Mouse (Mus musculus) layer of hippocampus, postnatal 14 days (tissue): ENCODE results near the gene Stat1. TPM values are rescaled to one million over a fixed set of nuclear protein-coding genes. Genes with fewer than 3 reads are reported as not detected.

ENCODE experiments used
- DNase-seq, 2 experiments: peaks; one replicate each; pipeline ENCODE4 v3.0.0; 2021 to 2022; ENCODE audit warnings: low spot score in 2 of 2, mixed read lengths in 1 of 2
- long read RNA-seq, 2 experiments: library from polyadenylated mRNA; stranded (forward); transcript quantifications; one replicate each; pipeline ENCODE4 v2.0.0; 2021
- total RNA-seq, 2 experiments: library from RNA; stranded (reverse); gene quantifications; 2 replicates each; pipeline ENCODE4 v1.2.3; 2021

The Stat1 gene
- total RNA-seq, result 10 to 100 TPM; 15.8 to 17.9 TPM
- long read RNA-seq, experiment 1, full-length matches to known transcripts, result 6 of 10 reads
- long read RNA-seq, experiment 1, partial matches to known transcripts, result 4 of 10 reads
- long read RNA-seq, experiment 1, other reads (novel, unspliced or antisense), result 0 of 10 reads
- long read RNA-seq, experiment 2, full-length matches to known transcripts, result 8 of 11 reads
- long read RNA-seq, experiment 2, partial matches to known transcripts, result 1 of 11 reads
- long read RNA-seq, experiment 2, other reads (novel, unspliced or antisense), result 2 of 11 reads

DNA sequence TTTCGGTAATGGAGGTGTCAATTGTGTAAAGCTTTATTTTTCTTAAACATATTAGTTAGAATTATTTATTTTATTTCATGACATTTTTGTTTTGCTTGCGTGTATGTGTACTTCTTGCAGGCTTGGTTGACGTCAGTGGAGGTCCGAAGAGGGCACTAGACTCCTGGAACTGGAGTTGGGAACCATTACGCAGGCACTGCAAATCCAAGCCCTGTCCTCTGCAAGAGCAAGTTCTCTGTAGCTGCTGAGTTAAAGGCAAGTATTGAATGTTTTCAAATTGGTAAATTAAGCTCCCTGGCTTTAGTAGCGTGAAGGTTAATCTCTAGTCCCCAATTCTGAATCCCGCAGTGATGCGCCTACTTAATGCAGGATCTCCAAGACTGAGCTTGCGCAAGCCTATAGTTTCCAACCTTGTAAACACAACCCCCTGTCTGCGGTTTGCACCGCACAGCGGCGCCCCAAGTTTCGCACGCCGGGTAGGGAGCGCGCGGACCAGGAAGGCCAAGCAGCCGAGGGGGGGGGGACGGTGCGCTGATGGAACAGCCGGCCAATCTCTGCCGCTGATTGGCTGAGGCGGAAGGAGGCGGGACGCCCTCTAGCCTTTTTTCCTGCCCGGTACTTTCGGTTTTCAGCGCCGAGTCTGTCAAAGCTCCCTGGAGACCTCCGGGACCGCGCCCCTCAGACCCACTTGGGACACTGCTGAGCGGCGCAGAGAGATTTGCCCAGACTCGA, at the start of gene Stat1:
Stat1 (plus strand) TSS at position 581 of the 732 bp plus-strand sequence.
- peak; percentile 74 to 78 for DNase-seq

DNA sequence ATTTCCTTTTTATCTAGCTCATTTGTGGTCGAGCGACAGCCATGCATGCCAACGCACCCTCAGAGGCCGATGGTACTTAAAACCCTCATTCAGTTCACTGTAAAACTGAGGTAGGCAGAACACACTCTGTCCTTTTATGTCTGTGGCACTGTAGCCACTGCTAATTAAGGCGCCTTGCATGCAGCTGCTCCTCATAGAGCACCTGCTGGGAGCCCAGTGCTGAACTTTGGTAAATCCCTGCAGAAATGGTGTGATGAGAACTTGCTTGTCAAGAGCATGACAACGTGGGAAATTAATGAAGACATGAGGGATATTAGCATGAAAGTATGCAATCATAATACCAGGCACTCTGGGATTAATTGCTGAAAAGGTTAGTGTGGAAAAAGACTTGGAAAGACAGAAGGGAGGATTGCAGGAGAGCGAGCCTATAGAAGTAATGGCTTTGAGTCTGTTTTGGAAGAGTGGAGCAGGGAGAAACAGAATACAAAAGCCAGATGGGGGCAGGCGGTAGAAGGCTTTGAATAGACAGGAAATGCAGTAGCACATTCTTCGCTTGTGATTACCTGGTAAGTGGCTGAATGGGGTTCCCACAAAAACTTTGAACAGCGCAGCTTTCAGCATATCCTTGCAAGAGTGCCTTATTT, 39.4 kb upstream of the Stat1 start:
- no peak for DNase-seq

DNA sequence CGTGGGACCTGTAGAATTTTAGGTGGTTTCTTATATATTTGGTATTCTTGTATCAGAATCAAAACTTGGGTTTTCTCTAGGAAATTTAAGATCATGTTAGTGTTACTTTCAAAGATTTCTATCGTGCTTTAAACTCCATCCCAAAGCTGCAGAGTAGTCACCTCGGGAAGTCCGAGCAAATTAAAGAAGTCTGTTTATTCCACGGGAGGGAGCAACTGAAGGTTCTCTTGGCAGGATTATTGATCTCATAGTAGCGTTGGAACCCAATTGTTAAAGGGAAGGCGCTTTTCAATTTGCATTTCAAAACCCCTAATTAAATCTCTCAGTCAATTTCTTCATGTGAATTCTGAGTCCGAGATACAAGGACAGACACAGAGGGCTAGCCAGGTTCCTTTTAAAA, 38.9 kb upstream of the Stat1 start:
- no peak for DNase-seq

DNA sequence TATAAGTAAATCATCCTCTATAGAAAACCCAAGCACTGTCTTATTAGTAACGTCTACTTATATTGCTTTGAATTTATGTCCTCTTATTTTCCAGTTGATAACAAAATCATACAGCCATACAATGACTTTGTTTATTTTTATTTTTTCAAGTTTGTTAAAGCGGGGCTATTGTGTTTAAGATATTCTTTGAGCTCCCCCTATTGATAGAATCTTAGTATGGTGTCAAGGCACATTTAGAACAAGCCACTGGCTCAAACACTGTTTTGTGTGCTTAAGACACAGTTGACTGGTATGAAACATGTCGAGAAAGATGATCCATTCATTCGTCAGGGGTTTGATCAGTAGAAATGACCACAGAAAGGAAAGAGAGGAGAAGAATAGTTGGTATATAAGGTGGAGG, 33.0 kb upstream of the Stat1 start:
- DNase-seq, result peak in 1 of 2 experiments; percentile 10

DNA sequence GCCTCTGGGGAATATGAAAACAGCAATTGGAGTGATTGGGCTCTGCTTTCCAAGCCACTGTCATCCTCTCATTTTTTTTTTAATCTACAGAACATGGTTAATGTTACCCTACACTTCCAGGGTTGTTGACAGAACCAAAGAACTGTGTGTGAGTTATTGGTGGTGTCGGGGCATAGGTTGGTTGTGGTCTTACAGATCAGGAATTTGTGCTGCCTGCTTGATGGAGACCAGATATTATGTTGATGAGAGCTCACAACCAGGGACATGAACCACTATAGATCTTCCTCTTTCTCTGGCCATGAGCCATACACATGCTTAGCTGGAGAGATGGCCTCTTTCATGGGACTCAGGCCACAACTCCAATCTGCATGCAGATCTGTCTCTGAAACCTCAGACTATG, 32.1 kb upstream of the Stat1 start:
- DNase-seq, result no peak

DNA sequence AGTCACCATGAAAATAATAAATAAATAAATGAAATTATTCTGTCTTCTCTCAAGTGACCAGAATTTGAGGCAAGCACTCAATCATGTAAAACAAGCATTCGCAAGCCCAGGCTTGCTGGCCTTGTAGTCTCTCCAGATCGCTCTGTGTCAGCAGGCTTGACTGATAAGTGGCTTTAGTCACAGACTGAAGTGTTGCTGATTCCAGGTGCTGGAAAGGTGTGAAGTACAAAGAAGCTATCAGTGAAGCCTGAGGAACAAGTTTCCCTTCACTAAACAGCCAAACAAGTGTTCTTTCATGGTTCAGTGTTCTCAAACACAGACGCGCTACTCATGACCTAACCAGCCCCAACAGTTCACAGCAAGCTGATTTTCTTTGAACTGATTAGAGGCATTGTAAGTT, 30.6 kb upstream of the Stat1 start:
- DNase-seq, result no peak

DNA sequence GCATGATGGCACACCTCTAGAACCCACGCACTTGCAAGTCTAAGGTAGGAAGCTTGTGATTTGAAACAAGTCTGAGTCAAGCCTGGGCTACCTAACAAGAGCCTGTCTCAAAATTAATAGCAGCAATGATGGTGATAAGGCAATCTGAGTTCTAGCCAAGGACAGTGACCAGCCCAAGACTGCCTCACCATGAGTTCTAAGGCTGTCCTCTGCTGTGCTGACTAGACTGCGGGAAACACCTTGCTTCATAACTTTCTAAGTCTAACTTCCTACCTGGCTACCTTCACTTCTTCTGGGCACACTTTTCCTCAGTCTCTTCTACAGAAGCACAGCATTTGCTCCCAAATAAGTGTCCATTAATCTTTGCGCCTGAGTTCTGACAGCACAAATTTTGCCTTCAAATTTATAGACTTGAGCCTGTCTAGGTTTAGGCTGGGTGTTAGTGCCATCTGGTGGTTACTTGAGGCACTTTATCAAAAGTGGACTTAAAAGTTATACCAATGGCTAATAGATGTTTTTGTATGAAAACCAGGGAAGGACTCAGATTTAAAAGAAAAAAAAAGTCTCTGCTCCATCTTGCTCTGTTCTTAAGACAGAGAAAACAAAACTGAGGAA, 20.5 kb upstream of the Stat1 start:
- DNase-seq, result peak in 1 of 2 experiments; percentile 64

DNA sequence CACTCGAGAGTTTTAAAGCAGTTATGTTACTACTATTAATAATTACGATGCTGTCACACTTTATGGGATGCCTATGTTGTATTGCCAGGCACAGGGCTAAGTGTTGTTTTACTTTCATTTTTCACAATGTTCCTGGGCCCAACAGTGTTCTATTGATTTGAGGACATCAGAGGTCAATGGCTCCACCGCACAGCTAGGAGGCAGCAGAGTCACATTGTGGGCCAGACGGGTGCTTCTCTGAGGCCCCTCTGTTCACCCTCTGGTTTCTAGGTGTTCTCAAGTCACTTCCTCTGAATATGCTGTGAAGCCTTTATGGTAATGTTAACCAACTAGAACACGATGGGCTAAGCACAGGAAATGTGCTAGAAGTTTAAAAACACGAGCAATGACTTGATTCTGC, 18.7 kb upstream of the Stat1 start:
- DNase-seq, result no peak

DNA sequence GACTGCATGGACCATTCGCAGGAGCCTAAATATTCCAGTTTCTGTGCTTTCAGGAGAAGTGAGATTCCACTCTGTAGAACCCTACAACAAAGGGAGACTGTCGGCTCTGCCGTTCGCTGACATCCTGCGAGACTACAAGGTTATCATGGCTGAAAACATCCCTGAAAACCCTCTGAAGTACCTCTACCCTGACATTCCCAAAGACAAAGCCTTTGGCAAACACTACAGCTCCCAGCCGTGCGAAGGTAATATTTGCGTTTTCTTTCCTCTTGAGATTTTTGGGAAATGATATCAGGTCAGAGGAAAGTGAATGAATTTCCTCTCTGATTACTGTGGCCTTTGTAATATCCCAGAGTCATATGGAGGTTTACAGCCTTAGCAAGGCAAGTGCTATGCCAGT, 16.4 kb upstream of the Stat1 start:
- DNase-seq, result no peak

DNA sequence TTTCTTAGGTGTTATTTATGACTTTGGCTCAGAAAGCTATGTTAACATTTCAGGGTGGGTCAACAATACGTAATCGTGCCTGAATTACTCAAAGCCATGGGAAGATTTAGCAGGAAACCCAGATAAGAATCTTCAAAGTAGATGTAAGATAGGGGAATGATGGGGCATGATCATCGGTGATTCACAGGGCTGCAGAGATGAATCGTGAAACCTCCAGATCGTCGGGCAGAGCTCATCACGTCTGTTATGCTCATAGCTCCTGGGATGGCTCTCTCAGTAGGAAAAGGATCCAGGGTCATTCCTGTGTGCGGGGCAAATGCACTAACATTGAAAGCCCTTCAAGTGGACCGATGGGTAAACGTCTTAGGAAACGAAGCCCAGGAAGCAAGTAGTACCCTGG, 12.0 kb upstream of the Stat1 start:
- DNase-seq, result no peak

DNA sequence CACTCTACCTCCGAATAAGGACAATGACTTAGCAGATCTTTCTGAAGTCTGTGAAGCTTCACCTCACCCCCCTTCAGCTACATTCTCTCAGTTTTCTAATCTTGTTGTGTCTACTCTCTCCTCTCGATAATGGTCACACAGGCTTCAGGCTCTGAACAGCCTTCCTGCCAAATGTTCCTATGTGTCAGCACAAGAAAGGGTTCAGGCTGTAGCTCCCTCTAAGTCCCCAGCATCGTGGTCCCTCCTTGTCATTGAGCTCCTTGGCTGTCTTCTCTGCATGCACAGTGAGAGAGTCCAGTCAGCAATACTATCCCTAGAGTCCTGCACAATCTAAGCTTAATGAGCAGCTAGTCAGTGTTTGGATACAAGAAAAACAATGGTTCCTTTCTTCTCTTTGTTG, 8.0 kb upstream of the Stat1 start:
- DNase-seq, result no peak

DNA sequence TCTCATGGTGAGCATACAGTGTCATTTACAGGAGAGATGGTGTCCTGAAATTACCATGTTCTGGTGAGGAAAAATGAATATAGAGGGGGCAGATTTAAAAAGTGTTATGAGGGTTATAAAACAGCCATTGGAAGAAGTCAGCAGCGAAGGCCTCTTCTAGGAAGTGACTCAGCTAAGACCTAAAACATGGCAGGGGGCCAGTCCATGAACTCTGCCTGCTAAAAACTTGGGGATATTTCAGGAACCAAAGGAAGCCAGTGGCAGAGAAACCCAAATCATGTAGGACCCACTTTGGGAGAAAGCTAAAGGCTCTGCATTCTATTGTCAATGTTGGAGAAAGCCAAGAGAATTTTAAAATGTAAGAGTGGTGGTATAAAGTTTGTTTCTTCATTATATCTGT, 6.9 kb upstream of the Stat1 start:
- DNase-seq, result no peak

DNA sequence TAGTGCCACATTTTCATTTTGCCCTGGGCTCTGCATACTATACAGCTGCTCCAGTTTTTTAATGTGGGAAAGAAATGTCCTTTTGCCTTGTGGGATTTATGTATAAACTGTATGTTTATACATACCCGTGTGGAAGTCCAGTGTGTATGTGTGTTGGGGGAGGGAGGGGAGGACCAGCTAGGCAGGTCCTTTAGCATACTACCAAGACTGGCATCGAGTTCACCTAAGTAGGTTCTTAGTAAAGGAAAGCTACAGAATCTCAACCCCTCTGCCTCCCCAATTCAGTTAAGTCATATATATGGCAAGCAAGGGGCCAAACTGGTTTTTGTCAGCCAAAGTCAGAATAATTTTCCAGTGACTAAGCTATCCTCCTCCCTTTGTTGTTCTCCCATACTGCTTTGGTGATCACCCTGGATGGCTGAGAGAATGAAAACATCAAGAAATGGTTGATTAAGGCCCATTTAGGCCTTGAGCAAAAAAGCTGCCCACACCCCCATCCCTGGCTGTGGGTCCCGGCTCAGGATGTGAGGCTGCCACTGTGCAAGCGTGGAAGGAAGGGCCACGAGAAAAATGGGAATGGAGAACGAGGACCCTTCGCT, 6.1 kb upstream of the Stat1 start:
- no peak for DNase-seq

DNA sequence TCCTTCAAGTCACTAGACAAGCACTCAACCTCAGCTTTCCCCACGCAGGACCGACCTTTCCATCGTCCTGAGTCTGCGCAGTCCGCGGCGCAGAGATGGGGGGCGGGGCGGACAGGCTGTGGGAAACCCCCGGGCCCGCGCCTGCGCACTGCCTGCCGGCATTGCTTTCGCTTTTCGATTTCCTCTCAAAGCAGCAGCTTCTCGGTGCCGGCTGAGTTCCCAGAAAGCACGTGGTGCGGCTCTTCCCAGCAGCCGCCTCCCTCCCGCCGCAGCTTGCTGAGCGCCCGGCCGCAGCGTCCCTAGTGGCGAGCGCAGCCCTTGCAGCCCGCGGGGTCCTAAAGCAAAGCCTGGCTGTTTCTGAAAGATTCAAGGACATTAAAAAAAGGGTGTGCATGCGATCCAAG, 5.6 kb upstream of the Stat1 start:
- DNase-seq, result peak; percentile 99

DNA sequence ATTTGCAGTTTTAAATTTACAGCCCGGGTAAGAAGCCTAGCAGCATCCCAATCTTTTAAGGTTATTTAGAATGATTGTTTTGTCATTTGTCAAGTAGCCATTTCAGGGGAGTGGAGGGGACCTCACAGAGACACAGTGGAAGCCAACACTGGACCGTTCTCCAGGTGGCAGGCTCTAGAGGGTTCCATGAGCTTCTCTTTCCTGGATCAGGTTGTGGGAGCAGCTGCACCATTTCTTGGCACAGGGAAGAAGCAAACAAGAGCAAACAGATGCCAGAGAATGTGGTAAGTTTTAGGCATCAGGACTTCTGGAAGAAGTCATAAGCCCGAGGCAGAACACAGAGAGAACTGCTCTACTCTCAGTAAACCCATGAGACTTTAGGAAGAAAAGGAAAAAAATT, 2.8 kb upstream of the Stat1 start:
- DNase-seq, result no peak

DNA sequence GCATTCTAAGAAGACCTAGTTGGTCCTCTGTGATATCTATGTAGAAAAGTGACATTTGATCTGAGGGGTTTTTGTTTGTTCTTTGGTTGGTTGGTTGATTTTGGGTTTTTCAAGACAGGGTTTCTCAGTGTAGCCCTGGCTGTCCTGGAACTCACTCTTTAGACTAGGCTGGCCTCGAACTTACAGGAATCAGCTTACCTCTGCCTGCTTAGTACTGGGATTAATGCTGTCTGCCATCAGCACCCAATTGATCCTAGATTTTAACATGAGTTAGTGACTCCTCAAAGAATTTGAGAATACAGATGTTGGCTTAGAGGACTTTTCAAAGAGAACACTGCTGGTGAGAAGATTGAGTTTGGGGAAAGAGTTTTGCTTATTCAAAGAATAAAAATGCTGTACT, 1.5 kb upstream of the Stat1 start:
- no peak for DNase-seq

DNA sequence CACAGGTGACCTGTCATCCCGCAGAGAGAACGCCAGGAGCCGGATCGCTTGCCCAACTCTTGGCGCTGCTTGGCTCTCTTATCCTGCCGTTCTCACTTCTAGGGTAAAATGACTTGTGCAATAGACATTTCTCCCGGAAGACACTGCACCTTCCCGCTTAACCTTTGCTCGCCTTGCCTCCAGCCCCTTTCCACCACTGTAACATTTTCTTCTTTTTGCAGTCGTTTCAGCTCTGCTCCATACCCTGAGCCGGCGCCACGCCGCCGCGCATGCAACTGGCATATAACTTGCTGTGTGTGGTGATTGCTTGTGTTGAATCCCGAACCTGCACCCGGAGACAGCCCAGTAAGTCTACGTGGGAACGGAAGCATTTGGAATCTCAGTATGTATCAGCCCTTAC, 451 bp downstream of the Stat1 start:
- no peak for DNase-seq

DNA sequence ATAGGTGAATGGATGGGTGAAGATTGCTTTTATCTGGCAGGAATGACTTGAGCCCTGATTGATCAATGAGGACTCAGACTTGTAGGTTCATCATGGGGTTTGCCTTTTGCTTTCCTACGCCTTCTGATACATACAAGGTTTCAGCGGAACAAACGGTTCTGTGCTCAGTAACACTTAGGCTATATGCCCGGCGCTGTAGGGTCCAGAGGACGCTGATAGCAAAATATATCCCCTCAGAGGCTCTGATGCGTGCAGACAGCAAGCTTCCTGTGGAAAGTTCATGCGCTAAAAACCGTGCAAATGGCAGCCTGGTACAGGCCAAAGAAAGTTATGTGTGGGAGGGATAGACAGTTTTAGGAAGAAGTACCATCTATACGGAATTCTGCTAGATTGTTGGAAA, 951 bp downstream of the Stat1 start:
- no peak for DNase-seq

DNA sequence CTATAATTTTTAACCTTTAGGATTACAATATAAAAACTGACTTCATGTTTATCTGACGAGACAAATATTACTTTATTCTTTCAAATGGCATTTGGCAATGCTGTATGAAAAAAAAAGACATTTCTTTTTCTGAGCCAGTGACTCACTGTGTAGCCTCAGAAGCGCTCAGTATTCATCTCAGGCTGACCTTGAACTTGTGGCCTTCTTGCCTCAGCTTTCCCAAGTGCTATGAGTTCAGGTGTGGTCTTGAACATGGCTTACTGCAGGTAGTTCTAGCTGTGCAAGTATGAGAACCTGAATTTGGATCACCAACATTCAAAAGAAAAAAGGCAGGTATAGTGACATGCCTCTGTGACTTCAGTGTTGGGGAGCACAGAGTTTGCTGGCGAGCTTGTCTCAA, 1.8 kb downstream of the Stat1 start:
- no peak for DNase-seq

DNA sequence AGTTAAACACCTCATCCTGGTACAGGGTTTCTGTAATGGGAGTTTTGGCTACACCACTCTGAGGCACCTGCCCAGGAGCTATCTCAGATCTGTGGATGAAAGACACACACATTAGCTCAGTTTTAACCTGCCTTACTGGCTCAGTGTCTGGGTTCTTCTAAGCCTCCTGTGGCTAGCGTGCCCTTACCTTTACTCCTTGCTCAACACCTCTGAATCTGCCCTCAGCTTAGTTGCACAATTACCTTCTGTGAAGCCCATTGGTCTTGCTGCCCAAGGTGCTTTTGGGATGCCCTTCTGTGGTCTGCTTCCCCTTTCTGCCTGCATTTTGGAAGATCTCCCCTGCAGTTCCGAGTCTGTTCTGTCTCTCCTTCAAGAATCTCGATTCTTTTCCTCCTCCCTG, 5.6 kb downstream of the Stat1 start:
- no peak for DNase-seq

DNA sequence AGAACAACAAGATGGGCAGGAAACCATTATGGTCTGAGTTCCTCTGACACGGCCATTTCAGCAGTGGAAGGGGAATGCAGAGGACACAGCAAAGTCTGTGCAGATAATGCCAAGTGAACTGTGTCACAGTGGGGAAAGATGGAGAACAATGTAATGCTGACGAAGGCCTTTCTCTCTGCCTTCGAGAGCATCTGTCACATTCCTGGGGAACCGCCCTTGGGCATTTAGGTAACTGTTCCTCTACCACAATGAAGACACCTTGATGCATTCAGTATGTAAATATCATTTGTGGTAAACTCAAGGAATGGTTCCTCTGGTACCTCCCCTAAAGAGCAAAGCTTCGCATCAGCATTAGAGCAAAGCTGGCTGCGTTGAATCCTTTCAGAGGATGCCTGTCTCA, 8.1 kb downstream of the Stat1 start:
- no peak for DNase-seq

DNA sequence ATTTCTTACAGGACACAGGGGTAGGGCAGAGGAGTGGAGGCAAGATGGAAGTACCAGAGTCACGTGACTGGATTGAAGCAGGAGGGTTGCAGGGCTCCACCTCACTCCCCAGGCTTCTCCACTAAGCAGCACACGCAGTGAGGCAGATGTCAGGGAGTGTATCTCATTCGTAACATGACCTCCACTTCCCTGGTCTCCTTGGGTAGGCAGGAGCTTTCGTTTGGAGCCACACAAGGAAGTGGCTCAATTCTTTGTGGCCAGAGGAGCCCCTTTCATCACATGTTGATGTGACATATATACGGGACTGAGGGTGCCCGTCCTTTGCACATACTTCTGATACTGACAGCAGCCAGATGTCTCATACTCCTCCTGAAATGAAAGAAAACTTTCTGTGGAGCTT, 10.6 kb downstream of the Stat1 start:
- no peak for DNase-seq
